Mouse (Mus musculus): Measurements from ENCODE around the gene Snx4. TPM values are rescaled to one million over a fixed set of nuclear protein-coding genes. Genes with fewer than 3 reads are reported as not detected.

Snx4 gene
- total and polyA plus RNA-seq, 2 experiments from 2014 or later: 95.4 to 108 TPM

DNA sequence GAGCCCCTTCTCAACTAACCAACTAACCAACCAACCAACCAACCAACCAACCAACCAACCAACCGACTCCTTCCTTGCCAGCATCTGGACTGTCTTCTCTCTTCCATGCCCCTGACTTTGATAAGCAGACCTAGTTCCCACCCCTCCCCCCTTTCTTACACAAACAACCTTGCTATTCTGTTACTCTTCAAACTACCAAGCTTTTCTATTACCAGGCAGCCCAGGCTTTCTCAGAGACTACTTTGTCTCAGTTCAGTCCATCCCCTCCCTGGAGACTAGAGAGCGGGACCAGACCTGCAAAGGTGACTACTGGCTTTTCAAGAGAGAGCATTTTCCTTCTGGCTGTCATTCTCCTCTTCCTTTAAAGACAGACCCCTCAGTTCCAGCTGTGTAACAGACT is 88.2 kb downstream of the Snx4 start:
- TF ChIP-seq CTCF (IDR thresholded peaks at IDR 0.05; ENCODE audit: low read depth): no peak
- Histone ChIP-seq H3K4me3 (ENCODE audit: low read depth, low read length) (no peak overlapping the region), H3K4me1 (ENCODE audit: insufficient read depth) (no peaks in the 10 kb centered on the region), H3K9me3 (ENCODE audit: low read length) (no peaks in the 10 kb centered on the region), H3K27ac (ENCODE audit: low read depth, low read length) (no peak overlapping the region), H3K27me3 (ENCODE audit: insufficient read depth, low read length) (no peaks in the 10 kb centered on the region), H3K4me2 (ENCODE audit: low read depth) (no peak overlapping the region), H3K36me3 (ENCODE audit: insufficient read depth) (no peaks in the 10 kb centered on the region), H3K9ac (no peak overlapping the region)
- WGBS: 86% methylated on average over 2 of the region's 2 CpGs
- DNase-seq (no peak), ATAC-seq (no peak)

DNA sequence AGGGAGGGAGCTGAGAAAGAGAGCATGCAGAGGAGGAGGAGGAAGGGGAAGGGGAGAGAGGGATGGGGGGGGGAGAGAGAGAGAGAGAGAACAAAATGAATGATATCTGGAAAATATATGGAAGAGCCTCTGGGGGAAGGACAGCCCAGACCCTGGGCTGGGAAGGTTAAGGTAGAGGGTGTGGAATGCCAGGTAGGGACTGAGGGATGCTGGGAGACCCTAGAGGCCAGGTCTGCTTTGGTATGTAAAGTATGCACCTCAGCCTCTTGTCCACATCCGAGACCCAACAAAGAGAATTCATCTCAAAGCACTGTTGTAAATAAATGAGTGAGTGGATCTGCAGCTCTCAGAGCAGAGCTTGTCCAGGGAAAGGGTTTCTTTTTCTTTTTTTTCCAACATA is 91.1 kb downstream of the Snx4 start:
- TF ChIP-seq CTCF (IDR thresholded peaks at IDR 0.05; ENCODE audit: low read depth): no peak
- Histone ChIP-seq H3K36me3 (ENCODE audit: insufficient read depth) (no peaks in the 10 kb centered on the region), H3K27me3 (ENCODE audit: insufficient read depth, low read length) (no peaks in the 10 kb centered on the region), H3K9me3 (ENCODE audit: low read length) (no peaks in the 10 kb centered on the region), H3K9ac (no peak overlapping the region), H3K4me1 (ENCODE audit: insufficient read depth) (no peaks in the 10 kb centered on the region), H3K4me2 (ENCODE audit: low read depth) (no peak overlapping the region), H3K27ac (ENCODE audit: low read depth, low read length) (no peak overlapping the region), H3K4me3 (ENCODE audit: low read depth, low read length) (no peak overlapping the region)
- ATAC-seq: no peak
- WGBS: 62% methylated on average over 1 of the region's 1 CpGs
- no peak for DNase-seq

DNA sequence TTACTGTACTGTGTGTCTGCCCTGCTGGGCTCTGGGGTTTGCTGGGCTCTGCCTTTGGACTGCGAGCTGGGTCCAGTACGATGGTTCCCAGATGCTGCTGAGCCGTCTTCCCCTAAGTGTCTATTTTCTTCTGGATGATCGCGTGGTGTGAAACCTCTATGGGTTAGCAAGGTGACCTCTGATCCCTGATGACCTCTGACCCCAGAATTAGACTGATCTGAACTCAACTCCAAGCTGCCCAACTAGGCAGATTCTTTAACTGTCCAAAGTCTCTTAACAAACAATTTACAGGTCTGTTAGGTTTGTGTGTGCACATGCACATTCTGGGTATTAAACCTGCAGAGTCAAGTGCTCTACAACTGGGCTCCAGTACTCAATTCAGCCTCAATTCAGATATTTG is 91.9 kb downstream of the Snx4 start:
- Histone ChIP-seq H3K36me3 (ENCODE audit: insufficient read depth) (no peaks in the 10 kb centered on the region), H3K4me1 (ENCODE audit: insufficient read depth) (no peaks in the 10 kb centered on the region), H3K9ac (no peak overlapping the region), H3K4me2 (ENCODE audit: low read depth) (no peak overlapping the region), H3K4me3 (ENCODE audit: low read depth, low read length) (no peak overlapping the region), H3K9me3 (ENCODE audit: low read length) (no peaks in the 10 kb centered on the region), H3K27me3 (ENCODE audit: insufficient read depth, low read length) (no peaks in the 10 kb centered on the region), H3K27ac (ENCODE audit: low read depth, low read length) (no peak overlapping the region)
- DNase-seq (no peak), ATAC-seq (no peak)
- WGBS: 85% methylated on average over 5 of the region's 5 CpGs
- TF ChIP-seq CTCF (IDR thresholded peaks at IDR 0.05; ENCODE audit: low read depth): no peak

DNA sequence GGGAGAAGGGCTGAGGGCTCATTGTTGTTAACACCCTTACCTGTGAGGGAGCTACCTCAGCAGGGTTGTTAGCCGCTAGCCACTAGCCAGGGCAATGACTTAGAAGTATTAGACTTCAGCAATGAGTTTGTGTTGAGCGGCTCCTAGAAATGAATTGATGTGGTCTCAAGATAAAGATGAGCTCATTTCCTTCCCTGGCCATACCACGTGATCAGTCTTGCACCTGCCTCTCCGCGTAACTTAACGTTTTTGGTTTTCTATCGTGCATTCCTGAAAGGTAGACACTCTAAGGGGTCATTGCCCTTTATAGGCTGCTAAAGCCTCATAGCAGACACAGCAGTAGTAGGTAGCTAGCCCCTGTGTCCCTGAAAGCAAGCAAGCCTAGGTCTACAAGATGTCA is 92.4 kb downstream of the Snx4 start:
- whole genome bisulfite sequencing: 90% methylated on average over 7 of the region's 7 CpGs
- Histone ChIP-seq H3K27ac (ENCODE audit: low read depth, low read length) (no peak overlapping the region), H3K9me3 (ENCODE audit: low read length) (no peaks in the 10 kb centered on the region), H3K4me2 (ENCODE audit: low read depth) (no peak overlapping the region), H3K4me1 (ENCODE audit: insufficient read depth) (no peaks in the 10 kb centered on the region), H3K4me3 (ENCODE audit: low read depth, low read length) (no peak overlapping the region), H3K36me3 (ENCODE audit: insufficient read depth) (no peaks in the 10 kb centered on the region), H3K9ac (no peak overlapping the region), H3K27me3 (ENCODE audit: insufficient read depth, low read length) (no peaks in the 10 kb centered on the region)
- DNase-seq: no peak
- no peak for TF ChIP-seq CTCF (IDR thresholded peaks at IDR 0.05; ENCODE audit: low read depth)
- no peak for ATAC-seq

DNA sequence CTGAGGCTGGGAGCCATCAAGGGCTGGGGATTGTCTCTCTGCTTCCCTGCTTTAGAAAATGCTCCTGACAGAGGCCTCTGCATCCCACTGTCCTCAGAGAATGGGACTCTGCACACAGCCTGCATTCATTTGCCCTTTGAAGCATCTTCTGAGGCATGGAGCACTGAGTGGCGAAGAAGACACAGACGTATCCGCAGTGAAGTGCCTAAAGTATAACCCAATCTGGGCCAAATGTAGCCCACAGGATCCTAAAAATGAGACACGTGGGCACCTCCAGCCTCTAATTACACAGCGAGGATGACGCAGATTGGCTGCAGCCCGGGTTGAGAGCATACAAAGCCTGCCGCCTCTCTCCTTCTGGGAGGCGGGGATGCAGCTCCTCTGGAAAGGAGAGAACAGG is 93.1 kb downstream of the Snx4 start:
- Histone ChIP-seq H3K4me1 (ENCODE audit: insufficient read depth) (no peaks in the 10 kb centered on the region), H3K36me3 (ENCODE audit: insufficient read depth) (no peaks in the 10 kb centered on the region), H3K9me3 (ENCODE audit: low read length) (no peaks in the 10 kb centered on the region), H3K27ac (ENCODE audit: low read depth, low read length) (peak overlapping the region; percentile 50), H3K27me3 (ENCODE audit: insufficient read depth, low read length) (no peaks in the 10 kb centered on the region), H3K9ac (no peak overlapping the region), H3K4me3 (ENCODE audit: low read depth, low read length) (no peak overlapping the region), H3K4me2 (ENCODE audit: low read depth) (no peak overlapping the region)
- DNase-seq: peak; percentile 63
- TF ChIP-seq CTCF (IDR thresholded peaks at IDR 0.05; ENCODE audit: low read depth): no peak
- ATAC-seq: peak; percentile 84
- 32% methylated on average over 9 of the region's 9 CpGs for WGBS

DNA sequence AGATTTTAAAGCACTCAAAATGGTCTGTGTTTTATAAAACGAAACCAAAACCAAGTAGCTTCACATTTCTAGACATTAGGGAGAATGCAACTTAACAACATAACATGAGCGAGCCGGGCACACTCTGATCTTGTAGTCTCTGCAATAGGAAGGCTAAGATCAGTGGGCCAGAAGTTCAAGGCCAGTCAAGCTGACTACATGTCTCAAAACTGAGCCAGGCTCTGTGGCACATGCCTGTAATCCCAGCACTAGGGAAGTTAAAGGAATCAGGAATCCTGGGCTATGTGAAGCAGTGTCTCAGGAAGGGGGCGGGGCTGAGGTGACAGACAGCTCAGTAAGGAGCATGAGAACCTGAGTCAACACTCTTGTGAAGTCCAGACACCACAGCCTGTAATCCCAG is 93.6 kb downstream of the Snx4 start:
- H3K36me3 ChIP-seq (ENCODE audit: insufficient read depth): no peaks in the 10 kb centered on the region
- H3K4me1 ChIP-seq (ENCODE audit: insufficient read depth): no peaks in the 10 kb centered on the region
- no peak overlapping the region for H3K9ac ChIP-seq
- no peaks in the 10 kb centered on the region for H3K9me3 ChIP-seq (ENCODE audit: low read length)
- no peak; the same call in 1 of the 2 replicates for ATAC-seq
- WGBS: 81% methylated on average over 4 of the region's 4 CpGs
- DNase-seq: no peak
- H3K27ac ChIP-seq (ENCODE audit: low read depth, low read length): no peak overlapping the region
- H3K4me2 ChIP-seq (ENCODE audit: low read depth): no peak overlapping the region
- no peak for TF ChIP-seq CTCF (IDR thresholded peaks at IDR 0.05; ENCODE audit: low read depth)
- H3K4me3 ChIP-seq (ENCODE audit: low read depth, low read length): no peak overlapping the region
- H3K27me3 ChIP-seq (ENCODE audit: insufficient read depth, low read length): no peaks in the 10 kb centered on the region

DNA sequence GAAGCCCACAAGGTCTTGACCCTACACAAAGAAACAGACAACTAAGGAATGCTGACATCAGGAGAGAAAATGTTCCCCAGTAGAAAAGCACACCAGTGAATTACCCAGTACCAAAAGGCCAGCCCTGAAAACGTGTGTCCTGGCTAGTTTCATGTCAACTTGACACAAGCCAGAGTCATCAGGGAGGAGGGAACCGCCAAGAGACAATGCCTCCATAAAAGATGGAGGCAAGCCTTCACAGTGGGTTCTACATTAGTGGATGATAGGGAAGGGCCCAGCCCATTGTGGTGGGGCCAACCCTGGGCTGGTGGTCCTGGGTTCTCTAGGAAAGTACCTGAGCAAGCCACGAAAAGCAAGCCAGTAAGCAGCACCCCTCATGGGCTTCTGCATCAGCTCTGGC is 95.1 kb downstream of the Snx4 start:
- 75% methylated on average over 3 of the region's 3 CpGs for WGBS

DNA sequence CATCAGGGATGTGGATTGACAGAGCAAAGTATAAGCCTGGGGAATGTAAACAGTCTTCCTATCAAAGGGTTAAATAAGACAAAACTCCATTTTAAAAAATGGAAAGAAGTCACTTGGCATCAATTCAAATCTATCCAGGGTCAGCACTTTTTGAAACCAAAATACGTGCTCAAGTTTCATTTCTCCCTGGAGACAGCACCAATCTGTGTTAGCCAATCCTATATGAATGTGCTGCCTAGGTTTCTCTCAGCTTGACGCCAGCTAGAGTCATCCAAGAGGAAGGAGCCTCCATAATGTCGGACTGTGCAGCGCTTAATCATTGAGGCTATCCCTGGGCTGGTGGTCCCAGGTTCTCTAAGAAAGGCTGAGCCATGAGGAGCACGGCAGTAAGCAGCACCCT is 95.9 kb downstream of the Snx4 start:
- no peak overlapping the region for H3K4me3 ChIP-seq (ENCODE audit: low read depth, low read length)
- no peak overlapping the region for H3K4me2 ChIP-seq (ENCODE audit: low read depth)
- no peaks in the 10 kb centered on the region for H3K9me3 ChIP-seq (ENCODE audit: low read length)
- ATAC-seq: no peak
- no peak overlapping the region for H3K9ac ChIP-seq
- no peaks in the 10 kb centered on the region for H3K27me3 ChIP-seq (ENCODE audit: insufficient read depth, low read length)
- no peak for DNase-seq
- no peaks in the 10 kb centered on the region for H3K4me1 ChIP-seq (ENCODE audit: insufficient read depth)
- H3K27ac ChIP-seq (ENCODE audit: low read depth, low read length): no peak overlapping the region
- 66% methylated on average over 5 of the region's 5 CpGs for WGBS
- H3K36me3 ChIP-seq (ENCODE audit: insufficient read depth): no peaks in the 10 kb centered on the region
- TF ChIP-seq CTCF (IDR thresholded peaks at IDR 0.05; ENCODE audit: low read depth): no peak

More for the DNA sequence above, 95.1 kb downstream of the Snx4 start:
- no peak overlapping the region for H3K27ac ChIP-seq (ENCODE audit: low read depth, low read length)
- no peak overlapping the region for H3K9ac ChIP-seq
- H3K4me2 ChIP-seq (ENCODE audit: low read depth): no peak overlapping the region
- no peak for DNase-seq
- no peaks in the 10 kb centered on the region for H3K4me1 ChIP-seq (ENCODE audit: insufficient read depth)
- no peaks in the 10 kb centered on the region for H3K27me3 ChIP-seq (ENCODE audit: insufficient read depth, low read length)
- no peak for ATAC-seq
- no peaks in the 10 kb centered on the region for H3K9me3 ChIP-seq (ENCODE audit: low read length)
- TF ChIP-seq CTCF (IDR thresholded peaks at IDR 0.05; ENCODE audit: low read depth): no peak
- no peaks in the 10 kb centered on the region for H3K36me3 ChIP-seq (ENCODE audit: insufficient read depth)
- H3K4me3 ChIP-seq (ENCODE audit: low read depth, low read length): no peak overlapping the region

Other genes with a start within 250 kb of the Snx4 start
- gene Iqcg, start 195.2 kb upstream of the Snx4 start, total RNA-seq (2014; rRNA removed): 4.6 and 8.3 TPM in 2 replicates
- 3.3 and 6.0 TPM in 2 replicates for gene Iqcg, start 195.2 kb upstream of the Snx4 start, polyA plus RNA-seq (2015; fragmentation: Nextera tagmentation; extraction: Ambion mirVana)
- gene Rpl35a, start 195.0 kb upstream of the Snx4 start, total RNA-seq (2014; rRNA removed): 721 and 854 TPM in 2 replicates
- gene Rpl35a, start 195.0 kb upstream of the Snx4 start, polyA plus RNA-seq (2015; fragmentation: Nextera tagmentation; extraction: Ambion mirVana): 482 and 654 TPM in 2 replicates
- 7.3 and 16.6 TPM in 2 replicates for gene Lmln, start 188.9 kb upstream of the Snx4 start, total RNA-seq (2014; rRNA removed)
- gene Lmln, start 188.9 kb upstream of the Snx4 start, polyA plus RNA-seq (2015; fragmentation: Nextera tagmentation; extraction: Ambion mirVana): 0.87 and 3.0 TPM in 2 replicates
- gene Osbpl11, start 66.4 kb upstream of the Snx4 start, total RNA-seq (2014; rRNA removed): 23.5 and 24.8 TPM in 2 replicates
- gene Osbpl11, start 66.4 kb upstream of the Snx4 start, polyA plus RNA-seq (2015; fragmentation: Nextera tagmentation; extraction: Ambion mirVana): 9.0 and 13.3 TPM in 2 replicates
- gene Zfp148, start 129.4 kb downstream of the Snx4 start, total RNA-seq (2014; rRNA removed): 38.3 and 54.0 TPM in 2 replicates
- gene Zfp148, start 129.4 kb downstream of the Snx4 start, polyA plus RNA-seq (2015; fragmentation: Nextera tagmentation; extraction: Ambion mirVana): 44.4 and 59.2 TPM in 2 replicates

Measured in forebrain, postnatal 0 days (tissue).